Mouse (Mus musculus): Measurements from ENCODE around the gene Lsm12.

Lsm12 gene

GRCm38 (mm10) chr11:102117386-102117785 lies 67.7 kb downstream of the Lsm12 start:
- DNase-seq (ENCODE audit: low read depth, low spot score): no peak

- DNase-seq (ENCODE audit: low read depth, low spot score): no peak
Observed at GRCm38 (mm10) chr11:102116241-102116640, 68.9 kb downstream of the Lsm12 start.
